ENCODE assay signal across 7 mouse cellular contexts in genomic region chr11:19986443-19986861, GRCm38 (mm10).
DNase-seq lines count a peak whose midpoint lies in the region; ATAC-seq and TF ChIP-seq lines count a peak whose summit lies in the region.

No protein-coding gene starts in this region.

- H3K4me3 ChIP-seq in kidney, adult 2 months (ENCODE audit: insufficient read depth, low read depth, low read length) = no peak overlapping the region

- H3K27me3 ChIP-seq in kidney, adult 2 months (replicated peaks; ENCODE audit: control insufficient read depth, insufficient read depth, low read length) = no peaks in the 10 kb centered on the region
- no peaks in the 10 kb centered on the region for H3K27me3 ChIP-seq in Patski

- peak overlapping the region; percentile 75 for H3K27ac ChIP-seq in kidney, adult 2 months (ENCODE audit: insufficient read depth, low read depth, low read length)

- WGBS in kidney, adult 2 months = 3% methylated on average over 1 of the region's 1 CpGs

- intact Hi-C loops in heart, postnatal 10 days (cut with DNase I) = no loop called here

- no peak for TF ChIP-seq POLR2A in kidney, adult 2 months (IDR thresholded peaks at IDR 0.05; ENCODE audit: low read depth, low read length)

- in situ Hi-C loops in Patski (cut with MboI; ENCODE audit: low pct_unique_long_range_greater_than_20kb) = no loop called here

- CTCF ChIA-PET in Patski (lab: Charles Lee) = no interaction called here

- H3K4me1 ChIP-seq in kidney, adult 2 months (ENCODE audit: control insufficient read depth, insufficient read depth, low read length) = peaks cover 37% of the 10 kb centered on the region

- no peak for TF ChIP-seq CTCF in kidney, adult 2 months (conservative IDR thresholded peaks at IDR 0.05; ENCODE audit: insufficient read depth, insufficient read length, low read depth, low read length)
- no peak for TF ChIP-seq CTCF in Patski (IDR thresholded peaks at IDR 0.05)

- peak; percentile 44 for ATAC-seq in Patski
- ATAC-seq in monocyte, adult 5-6 weeks (replicated peaks; ENCODE audit: insufficient number of reproducible peaks, low FRiP score, low TSS enrichment, poor library complexity, severe bottlenecking) = peak; percentile 67
- no peak for ATAC-seq in inflammation-experienced regulatory T-cells, adult 6 months

- POLR2A ChIA-PET in Patski (lab: Charles Lee) = no interaction called here

- peak; percentile 44 for DNase-seq in kidney, adult 2 months
- DNase-seq in kidney, postnatal 14 days = no peak
- DNase-seq in Patski (ENCODE audit: low read depth, low spot score) = no peak
- peak; percentile 29 to 57 for DNase-seq in heart, postnatal 10 days
- DNase-seq in layer of hippocampus, postnatal 25 days (ENCODE audit: extremely low spot score in 1 of 2, low spot score in 1 of 2) = no peak

- H3K36me3 ChIP-seq in kidney, adult 2 months (ENCODE audit: control insufficient read depth, insufficient read depth, low read length) = no peaks in the 10 kb centered on the region

Comparison
In these comparisons a context has a peak if more than half of its experiments do, and no peak if none do; other contexts are left out.
1. DNase-seq: peak in kidney, adult 2 months (single experiment) and heart, postnatal 10 days (2 of 2); none in kidney, postnatal 14 days (single experiment), Patski (single experiment) and layer of hippocampus, postnatal 25 days (0 of 2).